Mouse (Mus musculus) lung, adult 2 months (tissue): ENCODE measurements around the gene Ciao2b. TPM values are rescaled to one million over a fixed set of nuclear protein-coding genes. Genes with fewer than 3 reads are reported as not detected.
"Not testable (repeated sequence)": the region's sequence is repeated elsewhere in the genome, so short reads cannot be mapped to it uniquely, and the experiment has no call there.

Source experiments
- DNase-seq: peaks from one replicate; pipeline ENCODE4 v3.0.0; 2022
- H3K4me1 ChIP-seq: fragments of 200-500 bp; 2 replicates; pipeline ENCODE4 v1.6.1; 2011; ENCODE audit warnings: low read length; ENCODE audit not compliant: control insufficient read depth, insufficient read depth
- H3K4me3 ChIP-seq: fragments of 200-500 bp; replicated peaks from 2 replicates; pipeline ENCODE3; 2011; ENCODE audit warnings: low read depth, mild to moderate bottlenecking, control low read depth, low read length; ENCODE audit errors: extremely low read depth
- CTCF ChIP-seq: fragments of 200-500 bp; IDR thresholded peaks from 2 replicates; pipeline ENCODE4 v1.5.1; 2011; ENCODE audit warnings: mild to moderate bottlenecking, low read length, control low read depth; ENCODE audit not compliant: insufficient read depth
- POLR2A ChIP-seq: fragments of 200-500 bp; IDR thresholded peaks from 2 replicates; pipeline ENCODE4 v1.6.1; 2011; ENCODE audit warnings: low read depth, mild to moderate bottlenecking, control low read depth, low read length, borderline replicate concordance; ENCODE audit errors: extremely low read depth
- WGBS: fragments of 180-500 bp; shearing (Covaris S2); methylation state at CpG from one replicate; pipeline ENCODE4 v1.1.7; 2018; 5-methylcytosine and 5-hydroxymethylcytosine counted together
- polyA plus RNA-seq: library from polyadenylated mRNA; depleted of rRNA; stranded (reverse); fragments of >200 nt; gene quantifications from 2 replicates; pipeline ENCODE4 v1.2.3, GENCODE M21; 2012; rRNA removed

Ciao2b gene
- polyA plus RNA-seq, result 34.7 and 35.3 TPM in 2 replicates

DNA sequence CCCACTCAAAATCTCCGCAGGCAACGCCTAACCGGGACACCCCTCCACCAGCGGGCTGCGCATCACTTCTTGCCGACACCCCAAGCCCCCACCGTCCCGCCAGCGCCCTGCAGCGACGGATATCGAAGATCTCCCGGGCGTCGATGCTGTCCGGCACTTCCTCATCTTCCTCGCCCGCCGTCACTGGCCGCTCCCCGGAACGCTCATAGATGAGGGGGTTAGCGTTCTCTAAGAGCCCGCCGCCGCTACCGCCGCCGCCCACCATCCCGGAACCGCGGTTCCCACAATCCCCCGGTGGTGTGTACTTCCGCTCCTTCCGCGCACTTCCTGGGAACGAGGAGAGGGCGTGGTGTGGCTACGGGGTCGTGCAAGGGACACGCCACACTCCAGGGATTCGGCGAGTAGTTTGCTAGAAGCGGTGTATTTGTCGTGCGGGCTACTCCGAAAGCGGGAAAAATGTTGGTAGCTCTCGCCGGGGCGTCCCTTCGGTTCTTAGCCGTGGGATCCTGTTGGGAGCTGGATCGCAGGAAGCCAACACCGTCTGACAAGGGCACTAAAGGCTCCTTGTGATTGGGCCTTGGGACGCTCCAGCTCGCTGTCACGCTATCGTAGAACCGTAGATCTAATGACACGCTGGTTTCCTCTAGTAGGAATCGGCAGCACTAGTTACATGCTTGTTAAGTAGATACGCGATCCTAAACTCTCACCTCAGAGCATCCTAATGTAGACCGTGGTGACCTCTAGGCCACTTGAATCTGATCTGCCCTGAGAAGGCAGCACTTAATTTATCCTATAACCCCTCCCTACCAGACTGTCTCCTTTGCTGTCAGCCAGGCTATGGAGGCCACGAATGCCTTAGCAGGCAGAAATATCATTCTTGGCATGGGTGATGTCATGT lies at the start of gene Ciao2b:
TSS of gene Ciao2b (minus strand) at position 540 of the 898 bp plus-strand sequence.
- peak; percentile 87 for DNase-seq
- under 1% methylated on average over 66 of the region's 66 CpGs for WGBS

DNA sequence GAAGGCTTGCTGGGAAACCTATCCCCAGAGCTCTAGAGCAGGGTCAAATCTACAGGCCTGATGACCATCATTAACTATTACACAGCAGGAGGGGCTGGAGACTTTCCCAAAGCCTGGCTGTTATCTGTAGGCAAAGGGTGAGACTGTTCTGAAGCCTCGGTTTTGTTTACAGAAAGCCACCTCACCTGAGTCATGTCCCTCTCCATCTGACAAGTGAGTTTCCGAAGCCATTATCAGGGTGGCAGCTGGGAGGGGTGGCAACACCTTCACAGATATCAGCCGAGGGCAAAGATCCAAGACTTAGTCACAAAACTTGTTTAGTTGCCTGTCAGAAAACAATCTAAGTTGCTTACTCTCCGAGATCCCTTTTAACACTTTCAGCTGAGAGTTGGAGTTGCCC lies 46.7 kb upstream of the Ciao2b start:
- no peak for DNase-seq

More for the DNA sequence above, at the start of gene Ciao2b:
- TF ChIP-seq POLR2A (peak; percentile 82), CTCF (no peak)
- H3K4me1 ChIP-seq, result peaks cover 9% of the 10 kb centered on the region
- H3K4me3 ChIP-seq, result peak within 1 kb of the TSS; percentile 98

DNA sequence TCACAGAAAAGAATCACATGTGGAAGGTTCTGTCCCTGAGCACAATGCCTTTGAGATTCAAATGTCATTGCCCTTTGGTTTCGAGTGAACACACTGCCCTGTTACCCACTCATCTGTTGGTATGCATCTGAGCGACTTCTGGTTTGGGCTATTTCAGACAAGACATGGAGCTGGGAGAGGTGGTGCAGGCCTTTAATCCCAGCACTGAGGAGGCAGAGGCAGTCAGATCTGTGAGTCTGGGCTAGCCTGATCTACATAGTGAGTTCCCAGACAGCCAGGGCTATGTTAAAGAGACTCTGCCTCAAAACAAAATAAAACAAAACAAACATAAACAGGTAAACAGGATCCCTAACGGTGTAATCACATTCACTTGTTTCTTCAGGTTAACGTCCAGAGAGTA lies 13.8 kb upstream of the Ciao2b start:
- TF ChIP-seq POLR2A, result no peak
- TF ChIP-seq CTCF, result no peak
- no peak overlapping the region for H3K4me3 ChIP-seq
- no peaks in the 10 kb centered on the region for H3K4me1 ChIP-seq
- 80% methylated on average over 4 of the region's 4 CpGs for WGBS
- no peak for DNase-seq

More for the DNA sequence above, 46.7 kb upstream of the Ciao2b start:
- Histone ChIP-seq H3K4me3 (no peak overlapping the region), H3K4me1 (no peaks in the 10 kb centered on the region)
- TF ChIP-seq CTCF, result no peak
- TF ChIP-seq POLR2A, result no peak
- 36% methylated on average over 4 of the region's 4 CpGs for WGBS

DNA sequence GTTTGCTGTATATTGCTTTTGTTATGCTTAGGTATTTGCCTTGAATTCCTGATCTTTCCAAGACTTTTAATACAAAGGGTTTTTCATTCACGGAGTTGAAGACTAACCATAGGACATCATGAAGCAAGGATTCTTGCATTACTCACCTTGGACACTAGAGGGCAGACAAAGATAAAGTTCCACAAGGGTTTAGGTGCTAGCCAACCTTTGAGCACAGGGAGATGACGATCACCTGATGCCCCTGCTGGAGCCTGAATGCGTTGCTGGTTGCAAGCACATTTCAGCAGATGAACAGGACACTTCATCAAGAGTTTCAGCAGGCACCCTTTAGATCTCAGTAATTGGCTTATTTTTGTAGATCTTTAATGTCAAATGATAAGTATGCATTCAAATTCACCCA lies 13.2 kb upstream of the Ciao2b start:
- no peak for TF ChIP-seq POLR2A
- peak; percentile 82 for TF ChIP-seq CTCF
- no peaks in the 10 kb centered on the region for H3K4me1 ChIP-seq
- under 1% methylated on average over 3 of the region's 3 CpGs for WGBS
- no peak overlapping the region for H3K4me3 ChIP-seq
- no peak for DNase-seq

DNA sequence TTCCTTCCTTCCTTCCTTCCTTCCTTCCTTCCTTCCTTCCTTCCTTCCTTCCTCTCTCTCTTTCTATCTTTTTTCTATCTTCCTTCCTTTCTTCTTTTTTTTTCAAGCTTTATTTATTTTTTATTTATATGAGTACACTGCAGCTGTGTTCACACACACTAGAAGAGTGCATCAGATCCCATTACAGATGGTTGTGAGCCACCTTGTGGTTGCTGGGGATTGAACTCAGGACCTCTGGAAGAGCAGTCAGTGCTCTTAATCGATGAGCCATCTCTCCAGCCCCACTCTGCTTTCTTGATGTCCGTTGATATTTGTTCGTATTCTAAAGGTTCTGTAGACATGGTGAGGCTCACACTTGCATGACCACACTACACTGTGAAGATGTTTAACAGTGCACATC lies 2.4 kb upstream of the Ciao2b start:
- 74% methylated on average over 3 of the region's 3 CpGs for WGBS
- H3K4me3 ChIP-seq, H3K4me1 ChIP-seq, DNase-seq: not testable (repeated sequence)

DNA sequence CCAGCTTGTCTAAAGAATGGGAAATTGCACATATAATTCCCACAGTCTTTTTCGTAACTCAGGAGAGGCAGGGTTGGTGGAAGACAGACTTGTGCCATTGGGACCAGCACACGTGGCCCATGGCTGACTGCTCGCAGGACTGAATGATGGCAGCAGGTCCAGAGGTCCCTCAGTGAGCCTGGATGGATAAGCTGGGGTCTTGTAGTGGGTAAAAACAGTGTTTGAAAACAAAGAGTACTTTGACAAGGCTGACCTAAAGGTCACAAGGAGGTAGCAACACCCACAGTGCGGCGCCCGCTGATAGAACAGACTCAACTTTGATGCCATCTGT lies 524 bp upstream of the Ciao2b start:
- H3K4me3 ChIP-seq, result peak overlapping the region; percentile 98
- TF ChIP-seq POLR2A, result no peak
- no peak for TF ChIP-seq CTCF
- H3K4me1 ChIP-seq, result peaks cover 9% of the 10 kb centered on the region
- no peak for DNase-seq
- WGBS, result 68% methylated on average over 6 of the region's 6 CpGs

DNA sequence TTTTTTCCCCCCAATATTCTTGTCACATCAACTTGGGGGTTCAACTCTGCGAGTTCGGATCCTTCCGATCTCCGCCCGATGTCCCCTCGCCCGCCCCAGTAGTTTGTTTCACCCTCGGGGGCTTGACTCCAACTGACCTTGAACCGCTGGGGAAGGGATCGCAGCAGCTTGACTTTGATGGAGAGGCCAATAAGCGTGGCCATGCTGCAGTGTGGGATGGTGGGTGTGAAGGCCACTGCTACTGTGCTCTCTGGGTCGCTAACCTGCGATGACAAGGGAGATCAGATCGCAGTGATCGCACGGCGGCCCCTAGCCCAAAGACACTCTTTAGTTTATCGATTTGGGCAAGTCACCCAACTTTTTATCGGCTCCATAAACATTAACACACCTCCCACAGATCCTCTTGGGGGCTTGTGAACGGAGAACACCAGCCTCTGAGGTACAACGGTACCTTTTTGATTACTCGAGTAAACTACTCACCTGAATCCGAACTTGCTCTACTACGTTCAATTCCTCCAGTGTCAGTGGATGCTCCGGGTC lies 864 bp downstream of the Ciao2b start:
- Histone ChIP-seq H3K4me3 (peak overlapping the region; percentile 98), H3K4me1 (peaks cover 9% of the 10 kb centered on the region)
- TF ChIP-seq CTCF, result no peak
- WGBS, result 7% methylated on average over 25 of the region's 25 CpGs
- no peak for DNase-seq

DNA sequence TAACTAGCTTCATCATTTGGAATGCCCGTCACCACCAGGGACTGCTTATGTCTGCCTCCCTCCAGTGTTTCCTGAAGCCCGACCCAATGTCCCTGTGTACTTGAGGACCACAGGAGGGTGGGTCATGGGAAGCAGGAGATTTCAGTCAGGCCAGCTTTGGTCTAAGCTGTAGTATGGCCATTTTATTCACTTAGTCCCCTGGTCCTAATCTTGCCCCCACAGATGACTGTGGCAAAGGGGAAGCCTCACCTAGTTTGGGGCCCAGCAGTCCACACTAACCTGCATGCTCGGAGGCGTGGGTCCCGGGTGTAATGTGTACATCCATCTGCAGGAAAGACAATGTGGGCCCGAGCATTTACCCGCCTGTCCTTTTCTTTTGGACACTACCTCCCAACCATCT lies 1.5 kb downstream of the Ciao2b start:
- no peak for DNase-seq
- TF ChIP-seq POLR2A (no peak), CTCF (no peak)
- no peak overlapping the region for H3K4me3 ChIP-seq
- H3K4me1 ChIP-seq, result peaks cover 9% of the 10 kb centered on the region
- 79% methylated on average over 7 of the region's 7 CpGs for WGBS

DNA sequence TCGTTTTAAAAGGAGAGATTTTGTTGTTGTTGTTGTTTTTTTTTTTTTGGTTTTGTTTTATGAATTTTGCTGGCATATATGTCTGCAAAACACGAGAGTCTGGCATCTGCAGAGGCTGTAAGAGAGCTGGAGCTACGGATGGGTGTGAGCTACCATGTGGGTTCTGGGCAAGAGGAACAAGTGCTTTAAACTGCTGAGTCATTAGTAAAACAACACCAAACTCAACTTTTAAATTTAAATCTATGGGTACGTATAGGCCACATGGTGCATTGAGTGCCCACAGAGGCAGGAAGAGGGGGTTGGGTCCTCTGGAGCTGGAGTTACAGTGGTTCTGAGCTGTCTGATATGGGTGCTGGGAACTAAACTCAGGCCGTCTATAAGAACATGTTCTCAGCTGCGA lies 3.8 kb downstream of the Ciao2b start:
- Histone ChIP-seq H3K4me1 (peaks cover 9% of the 10 kb centered on the region), H3K4me3 (no peak overlapping the region)
- WGBS, result 84% methylated on average over 6 of the region's 6 CpGs
- DNase-seq, result no peak
- TF ChIP-seq POLR2A (no peak), CTCF (no peak)
